Mouse (Mus musculus): Measurements from ENCODE around the gene Tm9sf3. TPM values are rescaled to one million over a fixed set of nuclear protein-coding genes. Genes with fewer than 3 reads are reported as not detected.
A peak's percentile ranks its signal among the peaks of the same experiment; 100 is the strongest.
"Not testable (repeated sequence)": the region's sequence is repeated elsewhere in the genome, so short reads cannot be mapped to it uniquely, and the experiment has no call there.

The Tm9sf3 gene
- polyA plus RNA-seq (2011; ENCODE audit: insufficient read depth, insufficient read length, low read depth, missing spikeins): 115 and 121 TPM in 2 replicates

DNA sequence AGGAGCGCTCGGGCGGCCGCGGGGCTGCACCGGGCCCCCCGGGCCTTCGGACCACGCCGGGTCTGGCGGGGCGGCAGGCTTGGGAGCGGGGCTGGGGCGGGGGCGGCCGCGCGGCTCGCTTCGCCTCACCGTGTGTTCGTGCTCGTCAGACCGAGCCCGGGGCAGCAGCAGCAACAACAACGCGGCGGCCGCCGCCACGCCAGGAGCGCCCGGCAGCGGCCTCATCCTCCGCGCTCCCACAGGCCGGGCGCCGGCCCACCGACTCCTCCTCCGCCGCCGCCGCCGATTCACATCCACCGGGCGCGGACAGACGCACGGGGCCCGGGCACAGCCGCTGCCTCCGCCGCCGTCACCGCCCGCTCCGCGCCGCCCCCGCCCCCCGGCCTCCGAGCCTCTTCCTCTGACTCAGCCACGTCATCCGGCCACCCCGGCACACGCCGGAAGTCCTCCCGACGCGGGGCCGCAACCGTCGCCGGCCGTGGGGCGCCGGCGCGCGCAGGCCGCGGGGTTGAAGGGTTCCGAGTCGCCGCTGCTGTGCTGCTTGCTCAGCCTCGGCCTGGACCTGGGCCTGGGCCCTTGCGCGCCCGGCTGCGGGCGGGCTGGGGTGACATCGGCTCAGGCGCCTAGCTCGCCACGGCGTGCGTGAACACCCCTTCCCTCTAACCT is at the start of gene Tm9sf3:
Gene Tm9sf3, minus strand, starts transcription at position 368 of the 666 bp plus-strand sequence.
- Histone ChIP-seq H3K27me3 (ENCODE audit: control insufficient read depth, insufficient read depth, low read length, poor library complexity, severe bottlenecking) (no peaks in the 10 kb centered on the region; the same call in 1 of the 2 replicates), H3K9me3 (replicated peaks; ENCODE audit: control insufficient read depth, insufficient read depth, low read length, poor library complexity, severe bottlenecking) (no peaks in the 10 kb centered on the region), H3K4me3 (ENCODE audit: low read depth, low read length) (peak within 1 kb of the TSS; percentile 99), H3K36me3 (ENCODE audit: control insufficient read depth, insufficient read depth, low read length, poor library complexity, severe bottlenecking) (no peaks in the 10 kb centered on the region), H3K4me1 (ENCODE audit: control insufficient read depth, insufficient read depth, low read length) (peaks cover 6% of the 10 kb centered on the region), H3K27ac (ENCODE audit: insufficient read depth, low read length) (peak within 1 kb of the TSS; percentile 23), H3K9ac (ENCODE audit: low read depth, poor library complexity, severe bottlenecking) (peak within 1 kb of the TSS; percentile 95)
- TF ChIP-seq EP300 (IDR thresholded peaks at IDR 0.05; ENCODE audit: insufficient read depth, low read depth, low read length) (0 out of 2 replicates have a peak, but pooled peaks have one; percentile 21), CTCF (IDR thresholded peaks at IDR 0.05; ENCODE audit: low read depth, low read length) (no peak)

DNA sequence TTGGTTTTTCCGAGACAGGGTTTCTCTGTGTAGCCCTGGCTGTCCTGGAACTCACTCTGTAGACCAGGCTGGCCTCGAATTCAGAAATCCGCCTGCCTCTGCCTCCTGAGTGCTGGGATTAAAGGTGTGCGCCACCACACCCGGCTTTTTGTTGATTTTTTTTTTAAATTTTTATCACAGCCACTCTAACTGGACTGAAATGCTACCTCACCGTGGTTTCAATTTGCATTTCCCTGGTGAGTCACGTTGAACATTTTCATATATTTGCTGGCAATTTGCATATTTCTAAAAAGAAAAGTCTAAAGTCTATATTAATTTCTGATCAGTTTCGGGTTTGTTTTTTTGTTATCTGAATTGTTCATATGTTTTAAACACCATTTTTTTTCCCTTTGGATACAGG is 48.8 kb upstream of the Tm9sf3 start:
- H3K27ac ChIP-seq (ENCODE audit: insufficient read depth, low read length); H3K9ac ChIP-seq (ENCODE audit: low read depth, poor library complexity, severe bottlenecking); H3K4me3 ChIP-seq (ENCODE audit: low read depth, low read length); H3K36me3 ChIP-seq (ENCODE audit: control insufficient read depth, insufficient read depth, low read length, poor library complexity, severe bottlenecking); H3K4me1 ChIP-seq (ENCODE audit: control insufficient read depth, insufficient read depth, low read length); H3K27me3 ChIP-seq (ENCODE audit: control insufficient read depth, insufficient read depth, low read length, poor library complexity, severe bottlenecking); H3K9me3 ChIP-seq (replicated peaks; ENCODE audit: control insufficient read depth, insufficient read depth, low read length, poor library complexity, severe bottlenecking): not testable (repeated sequence)

DNA sequence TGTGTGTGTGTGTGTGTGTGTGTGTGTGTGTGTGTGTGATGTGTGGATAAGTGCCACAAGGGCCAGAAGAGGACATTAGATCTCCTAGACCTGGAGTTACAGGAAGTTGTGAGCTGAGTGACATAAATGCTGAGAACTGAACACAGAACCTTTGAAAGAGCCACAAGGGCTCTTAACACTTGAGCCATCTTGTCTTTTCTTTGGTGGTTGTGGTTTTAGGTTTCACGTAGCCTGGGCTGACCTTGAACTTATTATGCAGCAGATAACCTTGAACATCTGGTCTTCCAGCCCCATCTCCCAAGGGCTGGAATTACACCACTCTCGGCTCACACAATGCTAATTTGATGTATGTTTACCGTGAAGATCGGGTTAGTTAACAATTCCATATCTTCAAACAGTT is 48.2 kb upstream of the Tm9sf3 start:
- Histone ChIP-seq H3K9me3 (replicated peaks; ENCODE audit: control insufficient read depth, insufficient read depth, low read length, poor library complexity, severe bottlenecking) (no peaks in the 10 kb centered on the region), H3K4me1 (ENCODE audit: control insufficient read depth, insufficient read depth, low read length) (no peaks in the 10 kb centered on the region), H3K27ac (ENCODE audit: insufficient read depth, low read length) (no peak overlapping the region), H3K27me3 (ENCODE audit: control insufficient read depth, insufficient read depth, low read length, poor library complexity, severe bottlenecking) (no peaks in the 10 kb centered on the region), H3K4me3 (ENCODE audit: low read depth, low read length) (no peak overlapping the region), H3K9ac (ENCODE audit: low read depth, poor library complexity, severe bottlenecking) (no peak overlapping the region), H3K36me3 (ENCODE audit: control insufficient read depth, insufficient read depth, low read length, poor library complexity, severe bottlenecking) (no peaks in the 10 kb centered on the region)
- TF ChIP-seq POLR2A (IDR thresholded peaks at IDR 0.05; ENCODE audit: insufficient read depth, low read length): no peak
- no peak for TF ChIP-seq CTCF (IDR thresholded peaks at IDR 0.05; ENCODE audit: low read depth, low read length)
- TF ChIP-seq EP300 (IDR thresholded peaks at IDR 0.05; ENCODE audit: insufficient read depth, low read depth, low read length): no peak

DNA sequence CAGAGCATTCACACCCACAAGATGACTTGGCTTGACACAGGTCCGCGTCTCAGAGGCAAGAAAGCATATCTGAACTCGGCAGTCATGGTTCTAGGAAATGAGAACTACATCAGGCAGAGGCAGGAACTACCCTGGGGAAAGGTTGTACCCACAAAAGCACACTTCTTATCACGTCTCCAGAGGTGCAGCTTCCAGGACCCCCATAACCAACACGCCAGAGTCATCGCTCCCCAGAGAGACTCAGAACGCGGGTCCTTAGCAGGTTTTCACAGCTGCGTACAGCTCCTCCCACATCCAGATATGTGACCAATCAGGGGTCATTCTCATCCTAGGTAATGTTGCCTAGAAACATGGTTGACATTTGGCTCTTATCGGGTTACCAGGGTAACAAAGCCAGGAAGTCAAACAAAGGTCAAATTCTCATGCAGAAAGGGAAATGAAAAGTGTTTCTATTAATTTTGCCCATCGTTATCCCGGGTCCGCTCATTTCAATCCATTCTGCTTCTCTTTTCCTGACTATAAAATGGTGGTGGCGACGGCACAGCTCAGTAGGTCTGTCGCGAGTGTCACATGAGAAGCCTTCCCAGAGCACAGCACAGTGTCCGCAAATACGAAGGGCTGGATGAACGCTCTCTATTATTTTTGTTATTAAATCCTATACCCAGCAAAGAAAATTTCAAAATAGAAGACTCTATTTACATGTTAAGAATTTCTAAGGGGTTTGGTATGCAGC is 47.3 kb upstream of the Tm9sf3 start:
- Histone ChIP-seq H3K27ac (ENCODE audit: insufficient read depth, low read length) (no peak overlapping the region), H3K9ac (ENCODE audit: low read depth, poor library complexity, severe bottlenecking) (no peak overlapping the region), H3K4me1 (ENCODE audit: control insufficient read depth, insufficient read depth, low read length) (no peaks in the 10 kb centered on the region), H3K9me3 (replicated peaks; ENCODE audit: control insufficient read depth, insufficient read depth, low read length, poor library complexity, severe bottlenecking) (no peaks in the 10 kb centered on the region), H3K4me3 (ENCODE audit: low read depth, low read length) (no peak overlapping the region), H3K36me3 (ENCODE audit: control insufficient read depth, insufficient read depth, low read length, poor library complexity, severe bottlenecking) (no peaks in the 10 kb centered on the region), H3K27me3 (ENCODE audit: control insufficient read depth, insufficient read depth, low read length, poor library complexity, severe bottlenecking) (no peaks in the 10 kb centered on the region)
- TF ChIP-seq EP300 (IDR thresholded peaks at IDR 0.05; ENCODE audit: insufficient read depth, low read depth, low read length) (no peak), CTCF (IDR thresholded peaks at IDR 0.05; ENCODE audit: low read depth, low read length) (no peak), POLR2A (IDR thresholded peaks at IDR 0.05; ENCODE audit: insufficient read depth, low read length) (no peak)

DNA sequence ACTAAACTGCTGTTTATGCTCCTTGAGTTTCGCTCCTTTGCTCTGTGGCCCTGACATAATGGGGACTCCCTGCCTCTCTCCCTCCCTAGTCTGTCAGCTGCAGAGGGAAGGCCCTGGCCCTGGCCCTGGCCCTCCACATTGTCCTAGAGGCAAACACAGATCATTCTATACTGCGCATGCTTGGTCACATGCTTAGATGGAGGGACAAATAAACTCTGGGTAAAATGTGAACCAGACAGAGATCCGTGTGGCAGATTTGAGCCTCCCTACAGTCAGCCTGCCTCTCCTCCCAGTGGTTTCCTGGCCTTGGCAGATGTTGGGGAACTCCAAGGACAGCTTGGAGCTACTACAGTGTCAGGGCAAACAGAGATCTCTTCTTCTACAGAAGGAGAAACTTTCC is 40.1 kb upstream of the Tm9sf3 start:
- H3K36me3 ChIP-seq (ENCODE audit: control insufficient read depth, insufficient read depth, low read length, poor library complexity, severe bottlenecking): no peaks in the 10 kb centered on the region
- no peaks in the 10 kb centered on the region for H3K27me3 ChIP-seq (ENCODE audit: control insufficient read depth, insufficient read depth, low read length, poor library complexity, severe bottlenecking)
- H3K4me3 ChIP-seq (ENCODE audit: low read depth, low read length): no peak overlapping the region
- no peaks in the 10 kb centered on the region for H3K9me3 ChIP-seq (replicated peaks; ENCODE audit: control insufficient read depth, insufficient read depth, low read length, poor library complexity, severe bottlenecking)
- no peak overlapping the region for H3K9ac ChIP-seq (ENCODE audit: low read depth, poor library complexity, severe bottlenecking)
- H3K27ac ChIP-seq (ENCODE audit: insufficient read depth, low read length): no peak overlapping the region
- TF ChIP-seq CTCF (IDR thresholded peaks at IDR 0.05; ENCODE audit: low read depth, low read length): no peak
- H3K4me1 ChIP-seq (ENCODE audit: control insufficient read depth, insufficient read depth, low read length): no peaks in the 10 kb centered on the region

DNA sequence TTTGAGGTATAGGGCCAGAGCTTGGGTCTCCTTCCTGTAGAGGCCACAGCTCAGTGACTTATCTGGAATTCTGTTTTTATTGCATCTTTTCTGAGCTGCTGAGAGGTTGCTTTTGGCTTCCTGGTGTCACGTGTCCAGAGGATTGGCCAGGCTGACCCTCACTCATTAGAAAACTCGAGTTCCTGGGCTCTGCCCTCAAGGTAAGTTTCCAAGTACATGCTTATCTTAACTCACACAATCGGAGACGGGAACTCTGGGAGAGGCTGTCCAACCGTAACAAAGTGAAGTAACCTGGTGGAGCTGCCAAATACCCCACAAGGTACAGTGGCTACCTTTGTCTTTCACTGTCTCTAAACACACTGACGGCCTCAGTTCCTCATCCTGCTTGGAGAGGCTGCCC is 39.6 kb upstream of the Tm9sf3 start:
- H3K27me3 ChIP-seq (ENCODE audit: control insufficient read depth, insufficient read depth, low read length, poor library complexity, severe bottlenecking): no peaks in the 10 kb centered on the region
- TF ChIP-seq POLR2A (IDR thresholded peaks at IDR 0.05; ENCODE audit: insufficient read depth, low read length) (no peak), CTCF (IDR thresholded peaks at IDR 0.05; ENCODE audit: low read depth, low read length) (no peak), EP300 (IDR thresholded peaks at IDR 0.05; ENCODE audit: insufficient read depth, low read depth, low read length) (no peak)

More for the DNA sequence above, 39.6 kb upstream of the Tm9sf3 start:
- no peaks in the 10 kb centered on the region for H3K9me3 ChIP-seq (replicated peaks; ENCODE audit: control insufficient read depth, insufficient read depth, low read length, poor library complexity, severe bottlenecking)
- no peaks in the 10 kb centered on the region for H3K36me3 ChIP-seq (ENCODE audit: control insufficient read depth, insufficient read depth, low read length, poor library complexity, severe bottlenecking)
- H3K27ac ChIP-seq (ENCODE audit: insufficient read depth, low read length): no peak overlapping the region
- no peak overlapping the region for H3K9ac ChIP-seq (ENCODE audit: low read depth, poor library complexity, severe bottlenecking)
- no peaks in the 10 kb centered on the region for H3K4me1 ChIP-seq (ENCODE audit: control insufficient read depth, insufficient read depth, low read length)
- no peak overlapping the region for H3K4me3 ChIP-seq (ENCODE audit: low read depth, low read length)
